Mouse (Mus musculus) spleen, adult 2 months (tissue): ENCODE results near the gene Maneal. TPM values are rescaled to one million over a fixed set of nuclear protein-coding genes. Genes with fewer than 3 reads are reported as not detected.

ENCODE experiments used
- DNase-seq, 2 experiments: peaks; one replicate each; pipeline versions ENCODE4 v3.0.0 to v3.0.0-alpha.2; 2012 to 2021; ENCODE audit warnings: low spot score in 2 of 2, low read depth in 1 of 2
- H3K27ac ChIP-seq: fragments of 200-500 bp; 2 replicates; pipeline ENCODE4 v1.5.1; 2012; ENCODE audit warnings: low read length, inconsistent platforms; ENCODE audit not compliant: insufficient read depth
- H3K27me3 ChIP-seq: fragments of 200-500 bp; 2 replicates; pipeline ENCODE4 v1.6.1; 2012; ENCODE audit warnings: mild to moderate bottlenecking, moderate library complexity, low read length, inconsistent platforms; ENCODE audit not compliant: control insufficient read depth, insufficient read depth
- H3K36me3 ChIP-seq: fragments of 200-500 bp; 2 replicates; pipeline ENCODE4 v1.6.1; 2012; ENCODE audit warnings: mild to moderate bottlenecking, low read length, inconsistent platforms; ENCODE audit not compliant: control insufficient read depth, insufficient read depth
- H3K4me1 ChIP-seq: fragments of 200-500 bp; 2 replicates; pipeline ENCODE4 v1.6.1; 2011; ENCODE audit warnings: inconsistent platforms; ENCODE audit not compliant: control insufficient read depth, insufficient read depth, insufficient read length
- H3K4me3 ChIP-seq: fragments of 200-500 bp; 2 replicates; pipeline ENCODE4 v1.5.1; 2011; ENCODE audit warnings: mild to moderate bottlenecking, inconsistent platforms; ENCODE audit not compliant: insufficient read depth, insufficient read length; ENCODE audit errors: extremely low read depth
- CTCF ChIP-seq: fragments of 200-500 bp; IDR thresholded peaks from 2 replicates; pipeline ENCODE4 v1.5.1; 2011; ENCODE audit warnings: mild to moderate bottlenecking, inconsistent platforms; ENCODE audit not compliant: insufficient read depth, insufficient read length, insufficient replicate concordance; ENCODE audit errors: extremely low read depth
- POLR2A ChIP-seq: fragments of 200-500 bp; IDR thresholded peaks from 2 replicates; pipeline ENCODE4 v1.6.1; 2011; ENCODE audit warnings: low read depth, low read length, inconsistent platforms
- whole genome bisulfite sequencing: fragments of 180-500 bp; shearing (Covaris S2); methylation state at CpG from one replicate; pipeline ENCODE4 v1.1.7; 2018; 5-methylcytosine and 5-hydroxymethylcytosine counted together
- polyA plus RNA-seq: library from polyadenylated mRNA; depleted of rRNA; stranded (reverse); fragments of >200 nt; gene quantifications from 2 replicates; pipeline ENCODE4 v1.2.3, GENCODE M21; 2012; rRNA removed

The Maneal gene
- polyA plus RNA-seq, 1 experiment, result 0.65 TPM

- no peaks in the 10 kb centered on the region for H3K4me1 ChIP-seq
- TF ChIP-seq POLR2A (no peak), CTCF (no peak)
- H3K27ac ChIP-seq, result no peak overlapping the region
- no peak for DNase-seq
- H3K4me3 ChIP-seq, result no peak overlapping the region
- no peaks in the 10 kb centered on the region for H3K27me3 ChIP-seq
- H3K36me3 ChIP-seq, result peaks cover 12% of the 10 kb centered on the region
- WGBS, result 84% methylated on average over 9 of the region's 9 CpGs
Observed at GRCm38 (mm10) chr4:124809136-124809883, 52.7 kb downstream of the Maneal start.

GRCm38 (mm10) chr4:124808511-124808910 lies 53.5 kb downstream of the Maneal start:
- Histone ChIP-seq H3K36me3 (peaks cover 12% of the 10 kb centered on the region), H3K4me1 (no peaks in the 10 kb centered on the region), H3K4me3 (no peak overlapping the region), H3K27ac (no peak overlapping the region), H3K27me3 (no peaks in the 10 kb centered on the region)
- WGBS, result 84% methylated on average over 5 of the region's 5 CpGs
- TF ChIP-seq POLR2A (no peak), CTCF (no peak)
- no peak for DNase-seq

Other genes with a start within 250 kb of the Maneal start
- gene Pou3f1, start 205.4 kb downstream of the Maneal start, polyA plus RNA-seq, result 0.02 and 0.06 TPM in 2 replicates
- 3.0 and 3.4 TPM in 2 replicates for gene Utp11, start 168.6 kb downstream of the Maneal start, polyA plus RNA-seq
- gene Fhl3, start 161.5 kb downstream of the Maneal start, polyA plus RNA-seq, result 19.4 and 25.0 TPM in 2 replicates
- 8.6 and 8.8 TPM in 2 replicates for gene Sf3a3, start 147.4 kb downstream of the Maneal start, polyA plus RNA-seq
- 31.3 and 33.4 TPM in 2 replicates for gene Inpp5b, start 120.3 kb downstream of the Maneal start, polyA plus RNA-seq
- gene Mtf1, start 60.1 kb downstream of the Maneal start, polyA plus RNA-seq, result 5.5 and 5.9 TPM in 2 replicates
- gene Yrdc, start 11.5 kb downstream of the Maneal start, polyA plus RNA-seq, result 25.5 and 28.0 TPM in 2 replicates
- 14.7 and 19.7 TPM in 2 replicates for gene 1110065P20Rik, start 11.0 kb downstream of the Maneal start, polyA plus RNA-seq
- gene Epha10, start 18.7 kb upstream of the Maneal start, polyA plus RNA-seq, result not detected in 2 replicates
- gene 9930104L06Rik, start 74.9 kb upstream of the Maneal start, polyA plus RNA-seq, result 13.2 and 13.6 TPM in 2 replicates
- 14.8 and 19.0 TPM in 2 replicates for gene Cdca8, start 77.1 kb upstream of the Maneal start, polyA plus RNA-seq
- 6.2 and 7.2 TPM in 2 replicates for gene Rspo1, start 124.3 kb upstream of the Maneal start, polyA plus RNA-seq
- gene Gnl2, start 154.4 kb upstream of the Maneal start, polyA plus RNA-seq, result 10.3 and 11.1 TPM in 2 replicates
- gene Dnali1, start 203.5 kb upstream of the Maneal start, polyA plus RNA-seq, result not detected in 2 replicates
- gene Snip1, start 204.5 kb upstream of the Maneal start, polyA plus RNA-seq, result 7.2 and 9.1 TPM in 2 replicates
- gene Meaf6, start 223.0 kb upstream of the Maneal start, polyA plus RNA-seq, result 11.3 and 12.7 TPM in 2 replicates